Mouse (Mus musculus): ENCODE measurements around the gene Slc4a2. TPM values are rescaled to one million over a fixed set of nuclear protein-coding genes. Genes with fewer than 3 reads are reported as not detected.

The Slc4a2 gene
- total RNA-seq (2014; fragmentation: Nextera tagmentation) (20.9 and 28.9 TPM in 2 replicates), total RNA-seq (2017) (13.5 and 29.3 TPM in 2 replicates)

- peak; percentile 82 for ATAC-seq (replicated peaks; ENCODE audit: poor library complexity, severe bottlenecking)
These were observed at the start of gene Slc4a2, which contains the start of gene Cdk5 for GRCm38 (mm10) chr5:24423129-24424003. Gene Slc4a2, plus strand, starts transcription at chr5:24423837. Gene Cdk5, minus strand, starts transcription at chr5:24423530.

GRCm38 (mm10) chr5:24374216-24374615 is 49.4 kb upstream of the Slc4a2 start:
- ATAC-seq (replicated peaks; ENCODE audit: poor library complexity, severe bottlenecking): no peak

- no peak for ATAC-seq (replicated peaks; ENCODE audit: poor library complexity, severe bottlenecking)
These were observed 48.8 kb upstream of the Slc4a2 start for GRCm38 (mm10) chr5:24374666-24375328.

- no peak for ATAC-seq (replicated peaks; ENCODE audit: poor library complexity, severe bottlenecking)
These were observed 44.9 kb upstream of the Slc4a2 start for GRCm38 (mm10) chr5:24378700-24379099.

GRCm38 (mm10) chr5:24379501-24379900 is 44.1 kb upstream of the Slc4a2 start:
- no peak for ATAC-seq (replicated peaks; ENCODE audit: poor library complexity, severe bottlenecking)

GRCm38 (mm10) chr5:24380499-24380898 is 43.1 kb upstream of the Slc4a2 start:
- ATAC-seq (replicated peaks; ENCODE audit: poor library complexity, severe bottlenecking): no peak

- no peak for ATAC-seq (replicated peaks; ENCODE audit: poor library complexity, severe bottlenecking)
These were observed 42.2 kb upstream of the Slc4a2 start for GRCm38 (mm10) chr5:24381486-24381885.

GRCm38 (mm10) chr5:24381988-24382387 is 41.6 kb upstream of the Slc4a2 start:
- no peak for ATAC-seq (replicated peaks; ENCODE audit: poor library complexity, severe bottlenecking)

- ATAC-seq (replicated peaks; ENCODE audit: poor library complexity, severe bottlenecking): peak; percentile 76
These were observed 40.4 kb upstream of the Slc4a2 start for GRCm38 (mm10) chr5:24383026-24383859.

- peak; percentile 19 for ATAC-seq (replicated peaks; ENCODE audit: poor library complexity, severe bottlenecking)
These were observed 39.2 kb upstream of the Slc4a2 start for GRCm38 (mm10) chr5:24384407-24384806.

GRCm38 (mm10) chr5:24385374-24385773 is 38.3 kb upstream of the Slc4a2 start:
- ATAC-seq (replicated peaks; ENCODE audit: poor library complexity, severe bottlenecking): no peak

GRCm38 (mm10) chr5:24385887-24386550 is 37.6 kb upstream of the Slc4a2 start:
- ATAC-seq (replicated peaks; ENCODE audit: poor library complexity, severe bottlenecking): no peak

- peak; percentile 8 for ATAC-seq (replicated peaks; ENCODE audit: poor library complexity, severe bottlenecking)
These were observed 36.1 kb upstream of the Slc4a2 start for GRCm38 (mm10) chr5:24387264-24388241.

GRCm38 (mm10) chr5:24388246-24388915 is 35.3 kb upstream of the Slc4a2 start:
- ATAC-seq (replicated peaks; ENCODE audit: poor library complexity, severe bottlenecking): peak; percentile 3

- peak; percentile 34 for ATAC-seq (replicated peaks; ENCODE audit: poor library complexity, severe bottlenecking)
These were observed 34.5 kb upstream of the Slc4a2 start for GRCm38 (mm10) chr5:24389011-24389657.

GRCm38 (mm10) chr5:24389658-24390020 is 34.0 kb upstream of the Slc4a2 start:
- no peak for ATAC-seq (replicated peaks; ENCODE audit: poor library complexity, severe bottlenecking)

- no peak for ATAC-seq (replicated peaks; ENCODE audit: poor library complexity, severe bottlenecking)
These were observed 31.8 kb upstream of the Slc4a2 start, which contains the start of gene Atg9b for GRCm38 (mm10) chr5:24391864-24392263. Gene Atg9b, minus strand, starts transcription at chr5:24392143.

- ATAC-seq (replicated peaks; ENCODE audit: poor library complexity, severe bottlenecking): no peak
These were observed 30.9 kb upstream of the Slc4a2 start for GRCm38 (mm10) chr5:24392724-24393123.

All from granulocyte monocyte progenitor cell, adult 5-6 weeks (primary cell).